Mouse (Mus musculus): ENCODE data around the gene Rps2.
A peak's percentile ranks its signal among the peaks of the same experiment; 100 is the strongest.
"Not testable (repeated sequence)": the region's sequence is repeated elsewhere in the genome, so short reads cannot be mapped to it uniquely, and the experiment has no call there.

Rps2 gene

DNA sequence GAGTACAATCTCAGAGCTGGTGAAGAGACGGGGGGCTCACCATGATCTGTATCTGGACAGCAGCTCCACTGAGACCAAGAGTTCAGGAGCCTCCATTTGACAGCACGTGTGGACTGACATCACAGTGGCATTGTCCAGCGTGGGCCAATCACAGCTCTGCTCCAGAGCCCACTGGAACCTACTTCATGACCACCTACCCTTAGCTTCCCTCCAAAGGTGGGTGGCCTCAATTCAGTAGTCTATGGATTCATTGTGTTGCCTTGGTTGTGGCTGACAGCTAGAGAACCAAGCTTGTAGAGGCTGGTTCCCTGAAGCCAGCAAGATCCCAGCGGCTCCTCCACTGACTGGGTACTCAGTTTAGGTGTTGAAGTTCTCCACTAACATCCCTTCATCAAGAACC is at the start of gene Rps2, which contains the start of gene Rnf151:
Gene Rps2 (plus strand): TSS at position 174 of the 400 bp plus-strand sequence.
Gene Rnf151 (minus strand): TSS at position 121 of the 400 bp plus-strand sequence.
- no peak for DNase-seq (ENCODE audit: low spot score in 2 of 2)

DNA sequence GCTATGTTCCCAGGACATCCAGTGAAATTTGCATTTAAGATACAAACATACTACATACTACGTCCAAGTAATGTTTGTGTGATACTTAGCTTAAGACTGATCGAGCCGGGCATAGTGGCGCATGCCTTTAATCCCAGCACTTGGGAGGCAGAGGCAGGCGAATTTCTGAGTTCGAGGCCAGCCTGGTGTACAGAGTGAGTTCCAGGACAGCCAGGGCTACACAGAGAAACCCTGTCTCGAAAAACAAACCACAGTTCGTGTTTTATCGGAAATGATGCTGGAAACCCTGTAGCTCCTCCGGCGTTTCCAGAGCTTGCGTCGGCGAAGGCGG is 48.7 kb upstream of the Rps2 start:
- not testable (repeated sequence) for DNase-seq (ENCODE audit: low spot score in 2 of 2)

DNA sequence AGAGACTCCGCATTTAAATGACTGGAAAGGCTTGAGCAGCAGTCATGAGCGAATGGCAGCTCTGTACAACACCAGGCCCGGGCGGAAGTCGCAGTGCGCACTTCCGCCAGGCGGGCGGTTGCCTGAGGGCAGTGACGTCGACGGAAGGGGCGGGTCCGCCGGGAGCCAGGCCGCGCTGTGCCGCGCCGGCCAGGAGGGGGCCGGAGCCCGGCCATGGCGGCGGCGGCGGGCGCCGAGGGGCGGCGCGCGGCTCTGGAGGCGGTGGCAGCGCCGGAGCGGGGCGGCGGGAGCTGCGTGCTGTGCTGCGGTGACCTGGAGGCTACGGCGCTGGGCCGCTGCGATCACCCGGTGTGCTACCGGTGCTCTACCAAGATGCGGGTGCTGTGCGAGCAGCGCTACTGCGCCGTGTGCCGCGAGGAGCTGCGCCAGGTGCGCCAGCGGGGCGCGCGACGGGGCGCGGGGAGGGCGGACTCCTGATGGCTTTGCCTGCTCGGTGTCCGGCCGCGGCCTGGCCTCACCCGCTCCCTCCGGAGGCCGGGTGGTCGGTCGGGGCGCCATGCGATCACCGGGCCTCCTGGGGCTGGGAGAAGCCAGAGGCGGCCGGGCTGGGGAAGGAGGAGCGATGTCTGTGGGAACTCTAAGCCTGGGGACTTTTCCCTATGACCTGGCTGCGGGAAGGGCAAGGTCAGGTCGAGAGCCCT is 48.2 kb upstream of the Rps2 start, which contains the start of gene Zfp598:
Gene Zfp598 (plus strand): TSS at position 143 of the 701 bp plus-strand sequence.
- DNase-seq (ENCODE audit: low spot score in 2 of 2), result peak; percentile 85 to 94

- no peak for DNase-seq (ENCODE audit: low spot score in 2 of 2)
Observed at GRCm38 (mm10) chr17:24670246-24670844, 47.6 kb upstream of the Rps2 start.

DNA sequence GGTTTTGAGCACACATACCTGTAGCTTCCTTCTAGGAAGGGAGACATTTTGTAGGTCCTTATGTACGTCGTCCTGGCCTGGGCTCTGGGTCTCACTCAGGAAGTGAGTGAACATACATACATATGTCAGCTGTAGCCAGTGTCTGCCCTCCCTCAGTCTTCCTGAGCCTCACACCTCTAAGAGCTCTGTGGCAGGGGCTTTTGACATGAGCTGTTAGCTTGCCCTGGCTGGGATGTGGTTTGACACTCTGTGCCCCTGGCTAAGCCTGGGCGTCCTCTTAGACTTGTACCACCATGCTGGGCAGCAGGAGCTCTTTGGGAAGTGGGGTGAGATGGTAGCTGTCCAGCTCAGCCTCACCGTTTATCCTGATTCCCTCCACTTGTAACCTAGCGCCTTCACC is 46.6 kb upstream of the Rps2 start:
- no peak for DNase-seq (ENCODE audit: low spot score in 2 of 2)

DNA sequence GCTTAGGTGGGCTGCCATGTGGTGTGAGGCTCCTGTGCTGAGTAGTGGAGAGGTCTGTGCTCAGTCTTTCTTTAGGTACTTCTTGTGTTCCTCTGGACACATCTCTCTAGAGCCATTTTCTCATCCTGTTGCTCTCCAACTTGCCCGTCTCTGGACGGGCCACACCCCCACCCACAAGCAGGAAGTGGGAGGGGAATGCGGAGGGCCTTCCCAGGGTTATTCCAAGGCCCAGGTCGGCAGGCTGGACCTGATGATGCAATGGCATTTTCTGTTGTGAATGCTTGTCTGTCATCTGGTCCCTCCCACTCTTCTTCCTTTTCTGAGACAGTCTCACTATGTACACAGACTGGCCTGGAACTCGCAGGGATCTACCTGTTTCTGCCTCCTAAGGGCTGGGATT is 45.8 kb upstream of the Rps2 start:
- DNase-seq (ENCODE audit: low spot score in 2 of 2), result no peak

GRCm38 (mm10) chr17:24674277-24674676 is 43.6 kb upstream of the Rps2 start:
- DNase-seq (ENCODE audit: low spot score in 2 of 2), result no peak

GRCm38 (mm10) chr17:24676187-24676586 is 41.7 kb upstream of the Rps2 start:
- DNase-seq (ENCODE audit: low spot score in 2 of 2), result peak; percentile 69 to 70

DNA sequence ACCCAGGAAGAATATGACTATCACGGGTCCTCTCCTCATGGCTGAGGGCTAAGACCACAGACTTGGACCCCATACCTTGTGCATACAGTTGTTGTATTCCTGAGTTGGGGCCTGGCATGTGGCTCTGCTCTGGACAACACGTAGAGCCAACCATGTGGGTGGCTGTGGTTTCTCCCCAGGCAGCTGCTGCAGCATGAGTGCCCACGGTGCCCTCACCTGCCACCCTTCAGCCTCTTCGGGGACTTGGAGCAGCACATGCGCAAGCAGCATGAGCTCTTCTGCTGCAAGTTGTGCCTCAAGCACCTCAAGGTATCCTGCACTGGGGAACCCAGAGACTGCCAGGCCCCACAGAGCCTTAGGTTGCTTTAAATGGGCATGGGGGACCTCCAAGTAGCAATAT is 41.0 kb upstream of the Rps2 start:
- no peak for DNase-seq (ENCODE audit: low spot score in 2 of 2)

GRCm38 (mm10) chr17:24677500-24678080 is 40.3 kb upstream of the Rps2 start:
- no peak for DNase-seq (ENCODE audit: low spot score in 2 of 2)

DNA sequence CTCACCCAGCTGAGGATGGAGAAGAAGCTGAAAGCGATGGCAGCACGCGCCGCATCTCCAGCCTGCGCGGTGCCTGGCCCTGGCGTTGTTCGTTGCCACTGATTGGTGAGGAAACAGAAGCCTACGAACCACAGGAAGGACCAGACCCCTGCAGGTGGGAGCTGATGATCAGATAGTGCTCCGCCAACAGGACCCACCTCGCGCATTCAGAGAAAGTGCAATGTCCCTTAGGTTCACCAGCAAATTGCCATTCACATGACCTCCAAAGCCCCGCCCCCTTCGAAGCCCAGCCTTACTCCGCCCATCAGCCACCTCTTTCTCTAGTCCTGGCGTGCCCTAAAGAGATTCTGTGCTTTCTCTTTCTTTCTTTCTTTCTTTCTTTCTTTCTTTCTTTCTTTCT is 31.4 kb upstream of the Rps2 start:
- DNase-seq (ENCODE audit: low spot score in 2 of 2), result no peak

DNA sequence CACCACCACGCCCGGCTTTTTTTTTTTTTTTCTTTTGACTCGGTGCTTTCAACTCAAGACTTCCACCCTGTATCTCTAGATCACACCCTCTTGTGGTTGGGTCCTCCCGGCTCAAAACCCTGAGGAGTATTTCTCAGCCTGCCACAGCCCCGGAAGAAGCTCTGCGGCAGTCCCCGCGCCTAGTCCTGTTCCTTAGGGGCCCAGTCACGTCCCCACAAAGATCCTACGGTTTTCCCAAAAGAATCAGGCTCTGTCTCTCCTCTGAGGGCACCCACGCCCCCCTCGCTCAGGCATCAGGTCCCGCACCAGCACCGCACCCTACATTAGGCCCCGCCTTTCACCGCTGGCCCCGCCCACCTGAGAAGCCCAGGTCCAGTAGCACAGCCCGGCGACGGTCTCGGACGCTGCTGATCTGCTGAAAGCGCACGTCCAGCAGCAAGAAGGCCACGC is 30.7 kb upstream of the Rps2 start:
- DNase-seq (ENCODE audit: low spot score in 2 of 2), result no peak

DNA sequence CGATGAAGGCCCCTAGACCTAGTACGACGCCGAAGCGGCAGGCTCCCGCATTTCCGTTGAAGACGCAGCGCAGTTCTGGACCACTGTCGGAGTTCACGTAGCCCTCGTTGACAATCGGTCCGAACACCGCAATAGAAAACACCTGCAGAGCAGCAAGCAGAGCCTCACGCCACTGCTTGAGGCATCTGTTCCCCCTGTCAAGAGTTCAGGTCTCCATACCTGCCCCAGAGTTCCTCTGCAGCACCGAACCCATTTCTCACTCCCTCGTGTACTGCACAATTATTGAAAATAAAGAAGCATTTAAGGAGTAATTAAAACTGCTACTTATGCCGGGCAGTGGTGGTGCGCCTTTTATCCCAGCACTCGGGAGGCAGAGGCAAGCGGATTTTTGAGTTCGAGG is 30.3 kb upstream of the Rps2 start:
- DNase-seq (ENCODE audit: low spot score in 2 of 2), result no peak

GRCm38 (mm10) chr17:24689251-24690081 is 28.4 kb upstream of the Rps2 start, which contains the start of gene Syngr3:
Gene Syngr3, minus strand, starts transcription at chr17:24689955.
- peak in 1 of 2 experiments; percentile 47 for DNase-seq (ENCODE audit: low spot score in 2 of 2)

DNA sequence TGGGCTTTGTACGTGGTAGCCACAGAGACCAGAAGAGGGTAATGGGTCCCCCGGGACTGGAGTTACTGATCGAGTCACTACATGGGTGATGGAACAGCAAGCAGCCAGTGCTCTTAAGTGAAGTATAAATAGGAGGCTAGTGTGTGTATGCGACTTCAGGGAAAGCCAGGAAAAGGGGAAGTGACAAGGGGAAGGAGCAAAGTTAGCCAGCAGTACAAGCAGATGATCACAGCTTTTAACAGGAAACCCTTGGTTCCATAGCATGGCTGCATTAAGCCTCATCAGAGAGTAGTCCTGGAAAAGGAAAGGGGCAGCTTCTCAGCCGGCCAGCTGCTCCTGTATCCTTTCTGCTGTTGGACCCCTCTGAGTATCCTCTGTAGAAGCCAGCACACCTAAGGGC is 25.5 kb upstream of the Rps2 start:
- DNase-seq (ENCODE audit: low spot score in 2 of 2), result no peak

DNA sequence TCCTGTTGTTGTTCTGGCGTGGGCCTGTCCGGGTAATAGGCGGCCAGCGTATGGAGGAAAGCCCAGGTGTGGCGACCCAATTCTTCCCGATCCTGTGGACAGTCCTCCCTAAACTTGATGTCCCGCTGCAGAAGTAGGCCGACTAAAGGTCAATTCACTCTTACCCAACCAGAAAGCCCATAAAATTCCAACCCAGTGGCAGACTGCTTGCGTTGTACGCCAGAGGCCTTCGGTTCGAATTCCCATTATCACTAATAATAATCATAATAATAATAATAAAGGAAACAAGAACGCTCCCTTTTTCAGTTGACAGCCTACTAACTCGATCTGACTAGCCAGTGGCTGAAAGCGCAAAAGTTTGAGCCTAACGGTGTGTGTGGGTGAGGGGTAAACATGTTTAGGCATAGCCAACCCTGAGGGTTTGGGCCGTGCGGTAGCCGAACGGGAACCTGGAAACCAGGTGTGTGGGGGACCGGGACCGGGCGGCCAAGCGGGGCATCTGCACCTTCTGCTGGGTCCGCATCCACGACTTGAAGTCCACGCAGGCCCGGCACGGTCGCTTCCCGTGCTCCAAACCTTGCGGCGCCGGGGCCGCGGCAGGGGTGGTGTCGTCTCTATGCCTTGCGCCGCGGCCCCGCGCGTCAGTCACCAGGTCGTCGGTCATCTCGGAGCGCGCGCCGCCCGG is 22.4 kb upstream of the Rps2 start:
- no peak for DNase-seq (ENCODE audit: low spot score in 2 of 2)

- peak; percentile 75 to 91 for DNase-seq (ENCODE audit: low spot score in 2 of 2)
Observed at GRCm38 (mm10) chr17:24696011-24696697, 21.8 kb upstream of the Rps2 start, which contains the start of the genes Gfer and Noxo1. Gene Gfer, minus strand, starts transcription at chr17:24696156. Gene Noxo1, plus strand, starts transcription at chr17:24696234.

GRCm38 (mm10) chr17:24697985-24698384 is 19.9 kb upstream of the Rps2 start:
- DNase-seq (ENCODE audit: low spot score in 2 of 2), result no peak

DNA sequence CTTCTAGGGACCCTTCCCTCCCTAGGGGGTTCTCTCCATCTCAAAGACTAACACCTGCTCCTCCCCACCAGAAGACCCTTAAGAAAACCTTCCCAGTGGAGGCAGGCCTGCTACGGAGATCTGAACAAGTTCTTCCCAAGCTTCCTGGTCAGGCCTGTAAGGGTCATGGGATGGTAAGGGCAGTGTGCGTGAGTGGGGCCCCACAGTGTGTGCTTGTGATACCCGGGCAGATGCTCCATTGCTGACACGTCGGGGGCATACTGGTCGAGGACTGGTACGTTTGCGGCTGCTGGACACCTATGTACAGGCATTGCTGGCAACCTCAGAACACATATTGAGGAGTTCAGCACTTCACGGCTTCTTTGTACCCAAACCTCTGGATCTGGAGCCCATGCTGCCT is 19.2 kb upstream of the Rps2 start:
- DNase-seq (ENCODE audit: low spot score in 2 of 2), result no peak

DNA sequence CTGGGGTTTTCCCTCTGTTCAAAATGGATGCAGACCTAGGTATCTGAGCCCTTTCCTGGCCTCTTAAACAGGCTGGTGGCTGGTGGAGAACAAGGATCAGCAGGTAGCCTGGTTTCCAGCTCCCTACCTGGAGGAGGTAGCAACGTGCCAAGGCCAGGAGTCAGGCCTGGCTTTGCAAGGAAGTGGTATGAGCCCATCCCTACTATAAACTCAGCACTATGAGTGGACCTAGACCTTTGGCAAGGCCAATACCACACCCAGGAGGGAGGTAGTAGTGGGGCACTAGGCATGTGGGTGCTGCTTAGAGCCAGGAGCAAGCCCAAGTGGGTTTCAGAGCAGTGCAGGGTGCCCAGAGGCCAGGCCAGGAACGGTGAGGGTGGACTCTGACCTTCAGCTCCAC is 18.4 kb upstream of the Rps2 start:
- DNase-seq (ENCODE audit: low spot score in 2 of 2), result no peak

GRCm38 (mm10) chr17:24701251-24701650 is 16.7 kb upstream of the Rps2 start:
- no peak for DNase-seq (ENCODE audit: low spot score in 2 of 2)
